Mouse (Mus musculus) ovary, adult 18-20 months (tissue): ENCODE data around the gene Dtx4.

Experiments
- DNase-seq: peaks from one replicate; pipeline ENCODE4 v3.0.0; 2022; ENCODE audit warnings: low spot score, mixed read lengths

The Dtx4 gene

GRCm38 (mm10) chr19:12465530-12466144 lies 35.6 kb downstream of the Dtx4 start:
- DNase-seq = no peak

- DNase-seq = no peak
Measured at GRCm38 (mm10) chr19:12464674-12465073, 36.6 kb downstream of the Dtx4 start.

GRCm38 (mm10) chr19:12464127-12464526 lies 37.1 kb downstream of the Dtx4 start:
- DNase-seq = no peak

GRCm38 (mm10) chr19:12463722-12464035 lies 37.6 kb downstream of the Dtx4 start:
- DNase-seq = no peak

- no peak for DNase-seq
Measured at GRCm38 (mm10) chr19:12462851-12463721, 38.2 kb downstream of the Dtx4 start.

- DNase-seq = no peak
Measured at GRCm38 (mm10) chr19:12460282-12461249, 40.7 kb downstream of the Dtx4 start, which contains the start of gene Mpeg1. Gene Mpeg1, plus strand, starts transcription at chr19:12460779.

- no peak for DNase-seq
Measured at GRCm38 (mm10) chr19:12459516-12459915, 41.7 kb downstream of the Dtx4 start.

- DNase-seq = no peak
Measured at GRCm38 (mm10) chr19:12457401-12458066, 43.7 kb downstream of the Dtx4 start.

GRCm38 (mm10) chr19:12445014-12445413 lies 56.2 kb downstream of the Dtx4 start:
- DNase-seq = no peak

GRCm38 (mm10) chr19:12442560-12442959 lies 58.7 kb downstream of the Dtx4 start:
- DNase-seq = no peak

- DNase-seq = no peak
Measured at GRCm38 (mm10) chr19:12440103-12440725, 61.0 kb downstream of the Dtx4 start.

- no peak for DNase-seq
Measured at GRCm38 (mm10) chr19:12439581-12439980, 61.7 kb downstream of the Dtx4 start.

- DNase-seq = no peak
Measured at GRCm38 (mm10) chr19:12435750-12436524, 65.3 kb downstream of the Dtx4 start.

GRCm38 (mm10) chr19:12435011-12435416 lies 66.2 kb downstream of the Dtx4 start:
- DNase-seq = no peak

GRCm38 (mm10) chr19:12433033-12433432 lies 68.2 kb downstream of the Dtx4 start:
- DNase-seq = peak; percentile 13

- DNase-seq = no peak
Measured at GRCm38 (mm10) chr19:12427605-12428004, 73.6 kb downstream of the Dtx4 start, which contains the start of gene Pfpl. Gene Pfpl, plus strand, starts transcription at chr19:12427905.

GRCm38 (mm10) chr19:12427101-12427500 lies 74.2 kb downstream of the Dtx4 start:
- no peak for DNase-seq

GRCm38 (mm10) chr19:12421680-12422079 lies 79.6 kb downstream of the Dtx4 start:
- DNase-seq = no peak

- no peak for DNase-seq
Measured at GRCm38 (mm10) chr19:12420555-12420954, 80.7 kb downstream of the Dtx4 start.

GRCm38 (mm10) chr19:12418312-12418711 lies 82.9 kb downstream of the Dtx4 start:
- no peak for DNase-seq
